Mouse (Mus musculus) liver, postnatal 0 days (tissue): ENCODE measurements around the gene Lck.

Experiments
- CTCF ChIP-seq: sonication (generic); IDR thresholded peaks from 2 replicates; pipeline ENCODE4 v1.5.1; 2016; ENCODE audit warnings: antibody characterized with exemption, low read depth
- EP300 ChIP-seq: IDR thresholded peaks from 2 replicates; pipeline ENCODE4 v1.6.1; 2016; ENCODE audit warnings: antibody characterized with exemption, low read depth, mild to moderate bottlenecking

DNA sequence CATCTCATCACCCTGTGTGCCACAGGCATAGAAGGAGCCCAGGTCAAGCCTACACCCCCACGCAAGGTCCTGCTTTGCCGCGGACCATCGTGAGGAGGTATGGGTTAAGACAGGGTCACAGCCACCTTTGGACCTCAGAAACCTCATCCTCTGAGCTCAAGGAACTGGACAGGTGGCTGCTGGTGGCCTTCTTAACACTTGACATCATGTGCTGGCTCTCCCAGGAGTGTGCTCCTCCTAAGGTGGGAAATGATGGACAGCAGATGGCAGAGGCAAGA lies 409 bp downstream of the Lck start:
- TF ChIP-seq CTCF (no peak), EP300 (no peak)
